Mouse (Mus musculus) hindbrain, embryonic 14.5 days (tissue): ENCODE results near the gene Crp. TPM values are rescaled to one million over a fixed set of nuclear protein-coding genes. Genes with fewer than 3 reads are reported as not detected.

Source experiments
- ATAC-seq: fragments of 200-750 bp; cut with Nextera tagmentation; 2 replicates; pipeline ENCODE4 v1.8.0; 2017; ENCODE audit warnings: moderate number of reproducible peaks, mild to moderate bottlenecking, moderate TSS enrichment, moderate library complexity; ENCODE audit not compliant: low FRiP score
- DNase-seq: peaks from one replicate; pipeline ENCODE4 v3.0.0-alpha.2; 2015; ENCODE audit warnings: low spot score
- H3K27ac ChIP-seq: fragments of 300-500 bp; sonication (generic); 2 replicates; pipeline ENCODE4 v1.5.1; 2014; ENCODE audit warnings: mild to moderate bottlenecking, moderate library complexity
- H3K27me3 ChIP-seq: fragments of 300-500 bp; sonication (generic); 2 replicates; pipeline ENCODE4 v1.6.1; 2014; ENCODE audit warnings: mild to moderate bottlenecking, low read length, mixed read lengths; ENCODE audit not compliant: control insufficient read depth, insufficient read depth
- H3K36me3 ChIP-seq: fragments of 300-500 bp; sonication (generic); replicated peaks from 2 replicates; pipeline ENCODE4 v1.6.1; 2014; ENCODE audit not compliant: control insufficient read depth, insufficient read depth
- H3K4me1 ChIP-seq: fragments of 300-500 bp; sonication (generic); replicated peaks from 2 replicates; pipeline ENCODE4 v1.6.1; 2014; ENCODE audit warnings: antibody characterized with exemption, low read length, mixed read lengths; ENCODE audit not compliant: control insufficient read depth, insufficient read depth
- H3K4me2 ChIP-seq: fragments of 300-500 bp; sonication (generic); replicated peaks from 2 replicates; pipeline ENCODE4 v1.6.1; 2014; ENCODE audit warnings: mild to moderate bottlenecking, moderate library complexity
- H3K4me3 ChIP-seq: fragments of 300-500 bp; sonication (generic); replicated peaks from 2 replicates; pipeline ENCODE4 v1.5.1; 2014; ENCODE audit warnings: mild to moderate bottlenecking, low read length
- H3K9ac ChIP-seq: fragments of 300-500 bp; sonication (generic); 2 replicates; pipeline ENCODE4 v1.6.1; 2014
- H3K9me3 ChIP-seq: fragments of 300-500 bp; sonication (generic); 2 replicates; pipeline ENCODE4 v1.6.1; 2016; ENCODE audit warnings: low read length; ENCODE audit not compliant: control insufficient read depth
- WGBS: fragments of 180-500 bp; shearing (Covaris S2); extraction: QIAGEN DNeasy Blood & Tissue Kit; methylation state at CpG from one replicate; pipeline ENCODE4 v1.1.7; 2014; 5-methylcytosine and 5-hydroxymethylcytosine counted together
- polyA plus RNA-seq: library from polyadenylated mRNA; unstranded; fragments of >200 nt; fragmentation: Nextera tagmentation; extraction: Ambion mirVana; gene quantifications from 2 replicates; pipeline ENCODE4 v1.2.1, GENCODE M21; 2014

The Crp gene
- polyA plus RNA-seq, 1 experiment from 2014 or later = 0.41 TPM

- no peak for ATAC-seq
- H3K9me3 ChIP-seq = no peaks in the 10 kb centered on the region
- no peak overlapping the region for H3K4me3 ChIP-seq
- no peak for DNase-seq
- H3K27ac ChIP-seq = no peak overlapping the region
- no peaks in the 10 kb centered on the region for H3K4me1 ChIP-seq
- no peaks in the 10 kb centered on the region for H3K27me3 ChIP-seq
- H3K9ac ChIP-seq = no peak overlapping the region
- no peak overlapping the region for H3K4me2 ChIP-seq
- H3K36me3 ChIP-seq = no peaks in the 10 kb centered on the region
- WGBS = 47% methylated on average over 4 of the region's 4 CpGs
These were observed 6.9 kb downstream of the Crp start for GRCm38 (mm10) chr1:172704769-172705168.

GRCm38 (mm10) chr1:172706243-172706642 lies 8.4 kb downstream of the Crp start:
- 75% methylated on average over 4 of the region's 4 CpGs for WGBS
- DNase-seq (no peak), ATAC-seq (no peak)
- H3K4me2 ChIP-seq = no peak overlapping the region
- H3K36me3 ChIP-seq = no peaks in the 10 kb centered on the region
- no peak overlapping the region for H3K27ac ChIP-seq
- no peaks in the 10 kb centered on the region for H3K4me1 ChIP-seq
- no peaks in the 10 kb centered on the region for H3K9me3 ChIP-seq
- no peak overlapping the region for H3K9ac ChIP-seq
- H3K4me3 ChIP-seq = no peak overlapping the region
- H3K27me3 ChIP-seq = no peaks in the 10 kb centered on the region

- ATAC-seq (no peak), DNase-seq (no peak)
- 0 out of 2 replicates have a peak, but pooled peaks cover 4% of the 10 kb centered on the region for H3K4me1 ChIP-seq
- H3K27ac ChIP-seq = no peak overlapping the region
- no peaks in the 10 kb centered on the region for H3K36me3 ChIP-seq
- no peaks in the 10 kb centered on the region for H3K9me3 ChIP-seq
- H3K4me2 ChIP-seq = no peak overlapping the region
- H3K27me3 ChIP-seq = no peaks in the 10 kb centered on the region
- 90% methylated on average over 3 of the region's 3 CpGs for WGBS
- no peak overlapping the region for H3K9ac ChIP-seq
- no peak overlapping the region for H3K4me3 ChIP-seq
These were observed 12.0 kb downstream of the Crp start for GRCm38 (mm10) chr1:172709788-172710350.

- H3K27me3 ChIP-seq = no peaks in the 10 kb centered on the region
- no peaks in the 10 kb centered on the region for H3K9me3 ChIP-seq
- WGBS = 75% methylated on average over 2 of the region's 2 CpGs
- no peak overlapping the region for H3K27ac ChIP-seq
- no peak overlapping the region for H3K4me3 ChIP-seq
- DNase-seq (no peak), ATAC-seq (no peak)
- H3K4me1 ChIP-seq = 0 out of 2 replicates have a peak, but pooled peaks cover 4% of the 10 kb centered on the region
- H3K36me3 ChIP-seq = no peaks in the 10 kb centered on the region
- no peak overlapping the region for H3K4me2 ChIP-seq
- H3K9ac ChIP-seq = no peak overlapping the region
These were observed 13.5 kb downstream of the Crp start for GRCm38 (mm10) chr1:172711396-172711795.

- H3K27me3 ChIP-seq = no peaks in the 10 kb centered on the region
- ATAC-seq = no peak
- no peak overlapping the region for H3K4me2 ChIP-seq
- H3K4me3 ChIP-seq = no peak overlapping the region
- H3K27ac ChIP-seq = no peak overlapping the region
- DNase-seq = no peak
- H3K36me3 ChIP-seq = no peaks in the 10 kb centered on the region
- H3K9ac ChIP-seq = no peak overlapping the region
- H3K9me3 ChIP-seq = no peaks in the 10 kb centered on the region
- 0 out of 2 replicates have a peak, but pooled peaks cover 4% of the 10 kb centered on the region for H3K4me1 ChIP-seq
- 65% methylated on average over 4 of the region's 4 CpGs for WGBS
These were observed 14.1 kb downstream of the Crp start for GRCm38 (mm10) chr1:172711962-172712361.

- Histone ChIP-seq H3K27me3 (no peaks in the 10 kb centered on the region), H3K36me3 (no peaks in the 10 kb centered on the region), H3K4me3 (no peak overlapping the region), H3K4me1 (no peaks in the 10 kb centered on the region), H3K27ac (no peak overlapping the region), H3K9ac (no peak overlapping the region), H3K9me3 (no peaks in the 10 kb centered on the region), H3K4me2 (no peak overlapping the region)
- 90% methylated on average over 3 of the region's 3 CpGs for WGBS
- ATAC-seq (no peak), DNase-seq (no peak)
These were observed 53.4 kb downstream of the Crp start for GRCm38 (mm10) chr1:172751241-172751640.

GRCm38 (mm10) chr1:172755151-172755550 lies 57.3 kb downstream of the Crp start:
- DNase-seq (no peak), ATAC-seq (no peak)
- 74% methylated on average over 7 of the region's 7 CpGs for WGBS
- Histone ChIP-seq H3K4me3 (no peak overlapping the region), H3K9ac (no peak overlapping the region), H3K27ac (no peak overlapping the region), H3K36me3 (no peaks in the 10 kb centered on the region), H3K9me3 (no peaks in the 10 kb centered on the region), H3K4me1 (no peaks in the 10 kb centered on the region), H3K4me2 (no peak overlapping the region), H3K27me3 (no peaks in the 10 kb centered on the region)

- H3K36me3 ChIP-seq = no peaks in the 10 kb centered on the region
These were observed 61.7 kb downstream of the Crp start for GRCm38 (mm10) chr1:172759525-172759924.

GRCm38 (mm10) chr1:172779195-172779594 lies 81.3 kb downstream of the Crp start:
- no peak for DNase-seq
- Histone ChIP-seq H3K9me3 (no peaks in the 10 kb centered on the region), H3K27me3 (no peaks in the 10 kb centered on the region), H3K36me3 (no peaks in the 10 kb centered on the region), H3K4me1 (no peaks in the 10 kb centered on the region), H3K27ac (no peak overlapping the region), H3K4me2 (no peak overlapping the region), H3K9ac (no peak overlapping the region), H3K4me3 (no peak overlapping the region)
- no peak for ATAC-seq
- WGBS = 57% methylated on average over 5 of the region's 5 CpGs

More at GRCm38 (mm10) chr1:172759525-172759924, 61.7 kb downstream of the Crp start:
- DNase-seq (no peak), ATAC-seq (no peak)
- Histone ChIP-seq H3K4me1 (no peaks in the 10 kb centered on the region), H3K9ac (no peak overlapping the region), H3K27ac (no peak overlapping the region), H3K4me3 (no peak overlapping the region), H3K9me3 (no peaks in the 10 kb centered on the region), H3K27me3 (no peaks in the 10 kb centered on the region), H3K4me2 (no peak overlapping the region)
- 83% methylated on average over 1 of the region's 1 CpGs for WGBS

- no peaks in the 10 kb centered on the region for H3K9me3 ChIP-seq
- DNase-seq (no peak), ATAC-seq (no peak)
- H3K27me3 ChIP-seq = no peaks in the 10 kb centered on the region
- no peak overlapping the region for H3K9ac ChIP-seq
- H3K27ac ChIP-seq = no peak overlapping the region
- H3K4me3 ChIP-seq = no peak overlapping the region
- no peak overlapping the region for H3K4me2 ChIP-seq
- H3K36me3 ChIP-seq = no peaks in the 10 kb centered on the region
- 92% methylated on average over 2 of the region's 2 CpGs for WGBS
- no peaks in the 10 kb centered on the region for H3K4me1 ChIP-seq
These were observed 87.5 kb downstream of the Crp start for GRCm38 (mm10) chr1:172785322-172785721.
